In genomic region chr4:106955729-106956712, GRCm38 (mm10) we compare ENCODE assay signal across 8 mouse cellular contexts. TPM values are rescaled to one million over a fixed set of nuclear protein-coding genes. Genes with fewer than 3 reads are reported as not detected.
DNase-seq lines count a peak whose midpoint lies in the region; ATAC-seq and TF ChIP-seq lines count a peak whose summit lies in the region.

No protein-coding gene starts in this region.

- peaks cover 4% of the 10 kb centered on the region; the same call in 1 of the 2 replicates for H3K4me1 ChIP-seq in kidney, postnatal 0 days (replicated peaks; ENCODE audit: insufficient read depth, low read length)
- peaks cover 45% of the 10 kb centered on the region for H3K4me1 ChIP-seq in heart, embryonic 11.5 days (ENCODE audit: control insufficient read depth, insufficient read depth, low read length)
- H3K4me1 ChIP-seq in lung, postnatal 0 days (ENCODE audit: insufficient read depth, low read depth, low read length), result peaks cover 8% of the 10 kb centered on the region; the same call in 1 of the 2 replicates

- TF ChIP-seq EP300 in lung, postnatal 0 days (IDR thresholded peaks at IDR 0.05), result no peak

- ATAC-seq in kidney, postnatal 0 days (replicated peaks; ENCODE audit: low FRiP score, low read depth), result no peak
- ATAC-seq in heart, embryonic 11.5 days (replicated peaks; ENCODE audit: insufficient number of reproducible peaks, low FRiP score, low TSS enrichment), result no peak
- peak; percentile 73 for ATAC-seq in lung, postnatal 0 days
- no peak for ATAC-seq in CD4-positive, CD25-positive, alpha-beta regulatory T cell, adult 4 months

- H3K36me3 ChIP-seq in kidney, postnatal 0 days (ENCODE audit: insufficient read depth, low read length), result no peaks in the 10 kb centered on the region
- H3K36me3 ChIP-seq in heart, embryonic 11.5 days (ENCODE audit: control insufficient read depth, insufficient read depth, low read length), result no peaks in the 10 kb centered on the region; the same call in 1 of the 2 replicates
- no peaks in the 10 kb centered on the region for H3K36me3 ChIP-seq in lung, postnatal 0 days (ENCODE audit: insufficient read depth, low read length)

- TF ChIP-seq CTCF in kidney, postnatal 0 days (IDR thresholded peaks at IDR 0.05; ENCODE audit: low read depth), result no peak
- no peak for TF ChIP-seq CTCF in lung, postnatal 0 days (IDR thresholded peaks at IDR 0.05)

- H3K9me3 ChIP-seq in kidney, postnatal 0 days (replicated peaks; ENCODE audit: low read length), result no peaks in the 10 kb centered on the region
- no peaks in the 10 kb centered on the region for H3K9me3 ChIP-seq in heart, embryonic 11.5 days (replicated peaks; ENCODE audit: control insufficient read depth, low read length)
- H3K9me3 ChIP-seq in lung, postnatal 0 days (ENCODE audit: low read length), result no peaks in the 10 kb centered on the region

- WGBS in kidney, postnatal 0 days, result 48% methylated on average over 19 of the region's 19 CpGs
- 39% methylated on average over 19 of the region's 19 CpGs for WGBS in heart, embryonic 11.5 days (ENCODE audit: insufficient replicate concordance)
- WGBS in lung, postnatal 0 days, result 29% methylated on average over 19 of the region's 19 CpGs

- H3K27ac ChIP-seq in kidney, postnatal 0 days, result no peak overlapping the region
- H3K27ac ChIP-seq in heart, embryonic 11.5 days (ENCODE audit: low read depth, low read length), result peak overlapping the region; percentile 25; the same call in 1 of the 2 replicates
- H3K27ac ChIP-seq in lung, postnatal 0 days (ENCODE audit: low read length), result no peak overlapping the region

- H3K9ac ChIP-seq in kidney, postnatal 0 days (ENCODE audit: low read depth, low read length), result no peak overlapping the region
- H3K9ac ChIP-seq in heart, embryonic 11.5 days (ENCODE audit: low read depth, low read length), result no peak overlapping the region
- no peak overlapping the region for H3K9ac ChIP-seq in lung, postnatal 0 days (replicated peaks; ENCODE audit: low read depth)

- peak; percentile 66 for DNase-seq in kidney, postnatal 0 days (ENCODE audit: low spot score)
- DNase-seq in kidney, postnatal 25 days, result no peak
- peak; percentile 83 for DNase-seq in cerebellum, adult 9-11 months
- DNase-seq in layer of hippocampus, postnatal 10 days (ENCODE audit: low spot score in 2 of 2), result peak; percentile 54 to 69
- peak; percentile 79 for DNase-seq in lung, postnatal 0 days (ENCODE audit: low spot score)
- DNase-seq in right cerebral cortex, postnatal 25 days, result peak; percentile 76

- H3K27me3 ChIP-seq in kidney, postnatal 0 days (ENCODE audit: insufficient read depth, low read length), result no peaks in the 10 kb centered on the region
- H3K27me3 ChIP-seq in heart, embryonic 11.5 days (ENCODE audit: control insufficient read depth, insufficient read depth, low read length), result no peaks in the 10 kb centered on the region
- H3K27me3 ChIP-seq in lung, postnatal 0 days (replicated peaks; ENCODE audit: insufficient read depth, low read length), result no peaks in the 10 kb centered on the region

- H3K4me3 ChIP-seq in kidney, postnatal 0 days (replicated peaks; ENCODE audit: low read depth, low read length), result no peak overlapping the region
- no peak overlapping the region for H3K4me3 ChIP-seq in heart, embryonic 11.5 days (ENCODE audit: low read depth, low read length)
- H3K4me3 ChIP-seq in lung, postnatal 0 days (ENCODE audit: low read depth, low read length), result no peak overlapping the region

- no peak overlapping the region for H3K4me2 ChIP-seq in kidney, postnatal 0 days (ENCODE audit: low read length)
- H3K4me2 ChIP-seq in heart, embryonic 11.5 days, result no peak overlapping the region; the same call in 1 of the 2 replicates
- H3K4me2 ChIP-seq in lung, postnatal 0 days (replicated peaks; ENCODE audit: low read depth, low read length), result no peak overlapping the region

RNA-seq across cellular contexts. Expression of gene Ssbp3, which starts 45.5 kb away (rescaled TPM):
- polyA plus RNA-seq in kidney, postnatal 0 days (2015; fragmentation: Nextera tagmentation; extraction: Ambion mirVana), result 62.6 and 68.3 TPM in 2 replicates
- 54.2 and 63.4 TPM in 2 replicates for polyA plus RNA-seq in heart, embryonic 11.5 days (2014; fragmentation: Nextera tagmentation; extraction: Ambion mirVana)
- total RNA-seq in layer of hippocampus, postnatal 10 days (2021), result 100 to 1,000 TPM in 1 of 2 experiments, 10 to 100 TPM in 1; 89.5 to 106 TPM
- polyA plus RNA-seq in lung, postnatal 0 days (2015; fragmentation: Nextera tagmentation; extraction: Ambion mirVana), result 40.2 and 49.8 TPM in 2 replicates
- polyA plus RNA-seq in CD4-positive, CD25-positive, alpha-beta regulatory T cell, adult 4 months (2017; shearing (Covaris generic)), result 10 to 100 TPM; 60.0 to 60.9 TPM

Comparison
In these comparisons a context has a peak if more than half of its experiments do, and no peak if none do; other contexts are left out.
1. DNase-seq: peak in kidney, postnatal 0 days (single experiment), cerebellum, adult 9-11 months (single experiment), layer of hippocampus, postnatal 10 days (2 of 2), lung, postnatal 0 days (single experiment) and right cerebral cortex, postnatal 25 days (single experiment); none in kidney, postnatal 25 days (0 of 2).